Comparison of ENCODE assay signal across 8 mouse cellular contexts in the genomic region with DNA sequence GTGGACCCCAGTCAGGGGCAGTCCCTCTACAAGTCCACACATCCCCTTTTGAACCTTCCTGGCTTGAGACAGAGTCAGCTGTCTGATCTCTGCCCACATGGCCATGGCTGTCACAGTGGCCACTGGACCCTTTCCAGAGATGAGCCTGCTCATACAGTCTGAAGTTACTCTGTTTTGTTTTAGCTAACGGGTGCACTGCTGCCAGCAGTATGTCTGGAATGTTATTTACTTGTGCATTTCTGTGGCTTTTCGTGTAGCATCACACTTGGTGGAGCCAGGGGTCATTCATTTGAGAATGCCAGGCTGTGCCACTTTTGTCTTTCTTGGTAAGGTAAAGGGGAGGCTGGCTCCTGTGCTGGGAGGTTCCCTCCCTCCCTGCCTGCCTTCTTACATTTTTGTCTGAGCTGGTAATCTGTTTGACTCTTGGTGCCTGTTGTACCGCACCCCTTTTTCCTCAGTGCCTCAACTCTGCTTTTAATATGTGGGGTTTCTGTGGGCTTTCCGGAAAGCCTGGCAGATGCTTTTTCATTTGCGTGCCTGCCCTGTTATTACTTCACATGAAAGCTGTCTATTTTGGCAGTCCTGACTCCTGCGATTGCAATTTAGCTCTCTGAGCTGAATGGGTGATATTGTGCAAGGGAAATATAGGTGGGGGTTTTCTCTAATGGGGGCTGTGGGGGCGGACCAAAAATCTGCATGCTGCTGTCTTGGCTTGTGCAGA.
DNase-seq lines count a peak whose midpoint lies in the region; ATAC-seq and TF ChIP-seq lines count a peak whose summit lies in the region.

No protein-coding gene starts in this region.

- H3K9ac ChIP-seq in forebrain, postnatal 0 days, result no peak overlapping the region
- no peak overlapping the region for H3K9ac ChIP-seq in limb, embryonic 15.5 days

- peak overlapping the region; percentile 24; the same call in 1 of the 2 replicates for H3K27ac ChIP-seq in forebrain, postnatal 0 days (ENCODE audit: low read depth, low read length)
- H3K27ac ChIP-seq in limb, embryonic 15.5 days, result peak overlapping the region; percentile 85

- no peak for DNase-seq in cerebellum, postnatal 4 days (ENCODE audit: low spot score in 2 of 2)
- peak; percentile 28 to 58 for DNase-seq in lung, adult 18-20 months
- no peak for DNase-seq in lung, adult 2 months
- DNase-seq in forebrain, postnatal 0 days, result peak; percentile 68
- DNase-seq in adrenal gland, adult 8-10 months, result no peak
- no peak for DNase-seq in ovary, adult 18-20 months (ENCODE audit: low spot score)

- H3K4me2 ChIP-seq in forebrain, postnatal 0 days (ENCODE audit: low read depth), result no peak overlapping the region
- H3K4me2 ChIP-seq in limb, embryonic 15.5 days, result no peak overlapping the region

- H3K27me3 ChIP-seq in forebrain, postnatal 0 days (ENCODE audit: insufficient read depth, low read length), result no peaks in the 10 kb centered on the region
- no peaks in the 10 kb centered on the region for H3K27me3 ChIP-seq in limb, embryonic 15.5 days

- TF ChIP-seq CTCF in lung, adult 2 months (IDR thresholded peaks at IDR 0.05; ENCODE audit: insufficient read depth, low read length), result no peak
- no peak for TF ChIP-seq CTCF in forebrain, postnatal 0 days (IDR thresholded peaks at IDR 0.05; ENCODE audit: low read depth)

- peak; percentile 56 for ATAC-seq in cerebellum, adult (ENCODE audit: insufficient number of reproducible peaks, low FRiP score, low TSS enrichment)
- ATAC-seq in forebrain, postnatal 0 days, result peak; percentile 94
- ATAC-seq in limb, embryonic 15.5 days (ENCODE audit: insufficient number of reproducible peaks, low FRiP score, low TSS enrichment, low read depth), result peak; percentile 83

- no peaks in the 10 kb centered on the region for H3K9me3 ChIP-seq in forebrain, postnatal 0 days (ENCODE audit: low read length)
- no peaks in the 10 kb centered on the region for H3K9me3 ChIP-seq in limb, embryonic 15.5 days

- TF ChIP-seq POLR2A in lung, adult 2 months (IDR thresholded peaks at IDR 0.05; ENCODE audit: borderline replicate concordance, extremely low read depth, low read depth, low read length), result no peak

- H3K36me3 ChIP-seq in forebrain, postnatal 0 days (ENCODE audit: insufficient read depth), result no peaks in the 10 kb centered on the region
- no peaks in the 10 kb centered on the region for H3K36me3 ChIP-seq in limb, embryonic 15.5 days

- H3K4me3 ChIP-seq in lung, adult 2 months (replicated peaks; ENCODE audit: extremely low read depth, low read depth, low read length), result no peak overlapping the region
- no peak overlapping the region for H3K4me3 ChIP-seq in forebrain, postnatal 0 days (ENCODE audit: low read depth, low read length)
- no peak overlapping the region for H3K4me3 ChIP-seq in limb, embryonic 15.5 days

- 44% methylated on average over 7 of the region's 7 CpGs for WGBS in lung, adult 2 months
- WGBS in forebrain, postnatal 0 days, result 14% methylated on average over 7 of the region's 7 CpGs
- WGBS in limb, embryonic 15.5 days, result 22% methylated on average over 7 of the region's 7 CpGs

- H3K4me1 ChIP-seq in lung, adult 2 months (ENCODE audit: control insufficient read depth, insufficient read depth, low read length), result peaks cover 18% of the 10 kb centered on the region
- peaks cover 7% of the 10 kb centered on the region; the same call in 1 of the 2 replicates for H3K4me1 ChIP-seq in forebrain, postnatal 0 days (ENCODE audit: insufficient read depth)
- peaks cover 39% of the 10 kb centered on the region for H3K4me1 ChIP-seq in limb, embryonic 15.5 days

Comparison
In these comparisons a context has a peak if more than half of its experiments do, and no peak if none do; other contexts are left out.
1. DNase-seq: peak in lung, adult 18-20 months (2 of 2) and forebrain, postnatal 0 days (single experiment); none in cerebellum, postnatal 4 days (0 of 2), lung, adult 2 months (single experiment), adrenal gland, adult 8-10 months (single experiment) and ovary, adult 18-20 months (single experiment).
2. Peak in every context shown above with its lines, with median percentiles within 50 percentile points of each other: ATAC-seq.